Mouse (Mus musculus) lung, adult 18-20 months (tissue): ENCODE measurements at regions not wholly inside any gene's neighbourhood (a gene's known extent, or its start where the extent isn't known, plus 50 kb on each side); places are given as distances from the start of the nearest gene placed in this dataset.
A peak's percentile ranks its signal among the peaks of the same experiment; 100 is the strongest.

Experiments
- DNase-seq, 2 experiments: peaks; one replicate each; pipeline ENCODE4 v3.0.0; 2022; ENCODE audit warnings: mixed read lengths in 2 of 2

- no peak for DNase-seq
Observed at GRCm38 (mm10) chrX:99415701-99416100, 55.4 kb downstream of the Pja1 start.

- DNase-seq = no peak
Observed at GRCm38 (mm10) chrX:99410942-99411341, 60.1 kb downstream of the Pja1 start.

GRCm38 (mm10) chrX:99409858-99410257 is 61.2 kb downstream of the Pja1 start:
- DNase-seq = no peak

- no peak for DNase-seq
Observed at GRCm38 (mm10) chrX:99409331-99409730, 61.7 kb downstream of the Pja1 start.

- DNase-seq = no peak
Observed at GRCm38 (mm10) chrX:99408804-99409203, 62.3 kb downstream of the Pja1 start.

GRCm38 (mm10) chrX:99405843-99406242 is 65.2 kb downstream of the Pja1 start:
- no peak for DNase-seq

- no peak for DNase-seq
Observed at GRCm38 (mm10) chrX:99403521-99404149, 67.4 kb downstream of the Pja1 start.

- DNase-seq = peak in 1 of 2 experiments; percentile 41
Observed at GRCm38 (mm10) chrX:99402841-99403520, 68.1 kb downstream of the Pja1 start.

GRCm38 (mm10) chrX:99397344-99397743 is 73.7 kb downstream of the Pja1 start:
- DNase-seq = no peak

- no peak for DNase-seq
Observed at GRCm38 (mm10) chrX:99396180-99396579, 74.9 kb downstream of the Pja1 start.

- DNase-seq = no peak
Observed at GRCm38 (mm10) chrX:99395067-99395466, 76.0 kb downstream of the Pja1 start.

GRCm38 (mm10) chrX:99391628-99392027 is 79.4 kb downstream of the Pja1 start:
- DNase-seq = no peak

GRCm38 (mm10) chrX:99390462-99390838 is 80.6 kb downstream of the Pja1 start:
- DNase-seq = no peak

- no peak for DNase-seq
Observed at GRCm38 (mm10) chrX:99389778-99390461, 81.2 kb downstream of the Pja1 start.

GRCm38 (mm10) chrX:99370711-99371110 is 100.4 kb downstream of the Pja1 start:
- no peak for DNase-seq

GRCm38 (mm10) chrX:99369258-99369900 is 101.7 kb downstream of the Pja1 start:
- DNase-seq = no peak

GRCm38 (mm10) chrX:99364072-99364471 is 107.0 kb downstream of the Pja1 start:
- no peak for DNase-seq

GRCm38 (mm10) chrX:99360095-99360890 is 110.8 kb downstream of the Pja1 start:
- no peak for DNase-seq

GRCm38 (mm10) chrX:99358784-99359183 is 112.3 kb downstream of the Pja1 start:
- peak; percentile 37 to 68 for DNase-seq

- no peak for DNase-seq
Observed at GRCm38 (mm10) chrX:99358051-99358617, 112.9 kb downstream of the Pja1 start.

GRCm38 (mm10) chrX:99355128-99355527 is 115.9 kb downstream of the Pja1 start:
- DNase-seq = no peak

GRCm38 (mm10) chrX:99350233-99350632 is 120.8 kb downstream of the Pja1 start:
- DNase-seq = no peak
